Mouse (Mus musculus): Measurements from ENCODE around the gene Rap1gap.

DNA sequence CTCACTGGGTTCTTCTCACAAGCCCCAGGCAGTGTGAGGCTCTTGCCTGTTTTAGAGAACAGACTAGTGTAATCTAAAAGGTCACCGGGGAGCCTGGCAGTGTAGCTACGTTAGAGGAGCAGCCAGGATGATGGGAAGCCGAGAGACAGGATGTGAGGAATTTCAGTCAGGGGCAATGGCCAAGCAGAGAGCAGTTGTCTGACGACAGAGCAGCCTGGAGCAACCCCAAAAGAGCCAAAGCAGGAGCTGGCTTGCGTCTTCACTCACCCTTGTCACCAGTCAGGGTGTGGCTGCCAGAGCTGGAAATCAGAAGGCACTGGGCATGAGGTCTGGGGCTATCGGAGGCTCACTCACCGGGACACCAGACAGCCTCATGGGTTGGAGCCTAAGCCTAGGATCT lies 105.1 kb downstream of the Rap1gap start:
- TF ChIP-seq CTCF (IDR thresholded peaks at IDR 0.05; ENCODE audit: low read depth), result no peak
- no peak for TF ChIP-seq EP300 (IDR thresholded peaks at IDR 0.05; ENCODE audit: low read depth)
